Mouse (Mus musculus) CH12.LX (cell line): Measurements from ENCODE around the gene Tmem130. TPM values are rescaled to one million over a fixed set of nuclear protein-coding genes. Genes with fewer than 3 reads are reported as not detected.

Source experiments
- DNase-seq: peaks from one replicate; pipeline ENCODE4 v3.0.0-alpha.2; 2013; ENCODE audit errors: extremely low read depth
- H3K27ac ChIP-seq: 2 replicates; pipeline ENCODE4 v1.5.1; 2012; ENCODE audit warnings: low read depth, mild to moderate bottlenecking, control low read depth, moderate library complexity; ENCODE audit not compliant: insufficient read depth
- H3K27me3 ChIP-seq: replicated peaks from 2 replicates; pipeline ENCODE3; 2012; ENCODE audit warnings: inconsistent platforms
- H3K36me3 ChIP-seq, 2 experiments: replicated peaks in 1 of 2; 2 replicates each; pipeline versions ENCODE3 to v1.6.1; 2012; ENCODE audit warnings: inconsistent platforms in 1 of 2, low read length in 1 of 2, mild to moderate bottlenecking in 1 of 2, mixed read lengths in 1 of 2, moderate library complexity in 1 of 2; ENCODE audit not compliant: control insufficient read depth in 1 of 2, insufficient read depth in 1 of 2
- H3K4me1 ChIP-seq, 2 experiments: 2 replicates each; pipeline ENCODE4 v1.6.1; 2012; ENCODE audit warnings: inconsistent platforms in 1 of 2, moderate library complexity in 1 of 2; ENCODE audit not compliant: insufficient read depth in 2 of 2, control insufficient read depth in 1 of 2
- H3K4me2 ChIP-seq: 2 replicates; pipeline ENCODE4 v1.6.1; 2012; ENCODE audit warnings: low read depth, mild to moderate bottlenecking, control low read depth; ENCODE audit not compliant: poor library complexity, insufficient read depth, severe bottlenecking
- H3K4me3 ChIP-seq, 3 experiments: fragments of 150-350 bp in 1 of 3; sonication (generic) in 1 of 3; replicated peaks in 1 of 3; 2 replicates each; pipeline versions ENCODE3 to v1.5.1; 2011 to 2012; ENCODE audit warnings: low read depth in 2 of 3, low read length in 2 of 3, mild to moderate bottlenecking in 2 of 3, moderate library complexity in 2 of 3, control low read depth in 1 of 3, improper control_type of control experiment in 1 of 3, inconsistent platforms in 1 of 3, mixed read lengths in 1 of 3; ENCODE audit not compliant: poor library complexity in 1 of 3
- H3K79me2 ChIP-seq: replicated peaks from 2 replicates; pipeline ENCODE4 v1.6.1; 2012; ENCODE audit warnings: mild to moderate bottlenecking, moderate library complexity; ENCODE audit not compliant: control insufficient read depth, poor library complexity, insufficient read depth, severe bottlenecking; ENCODE audit errors: extremely low read depth
- H3K9ac ChIP-seq: 2 replicates; pipeline ENCODE4 v1.6.1; 2012; ENCODE audit warnings: low read depth, mild to moderate bottlenecking, control low read depth, moderate library complexity; ENCODE audit not compliant: insufficient read depth
- H3K9me3 ChIP-seq: replicated peaks from 2 replicates; pipeline ENCODE3; 2012; ENCODE audit warnings: low read length, inconsistent platforms, mixed read lengths
- ETS1 ChIP-seq: conservative IDR thresholded peaks from 2 replicates; pipeline ENCODE4 v1.6.1; 2012; ENCODE audit warnings: low read depth, mild to moderate bottlenecking, inconsistent platforms, low read length, improper control_type of control experiment, moderate library complexity
- GABPA ChIP-seq: IDR thresholded peaks from 2 replicates; pipeline ENCODE4 v1.6.1; 2012; ENCODE audit warnings: low read depth, low read length, improper control_type of control experiment, inconsistent platforms; ENCODE audit not compliant: insufficient replicate concordance
- JUN ChIP-seq: IDR thresholded peaks from 2 replicates; pipeline ENCODE4 v1.6.1; 2011; ENCODE audit warnings: low read depth, mild to moderate bottlenecking, low read length, improper control_type of control experiment, moderate library complexity; ENCODE audit not compliant: insufficient read depth
- JUND ChIP-seq: conservative IDR thresholded peaks from 2 replicates; pipeline ENCODE4 v1.6.1; 2011; ENCODE audit warnings: low read depth, low read length, improper control_type of control experiment
- KAT2A ChIP-seq: IDR thresholded peaks from 2 replicates; pipeline ENCODE4 v1.6.1; 2012; ENCODE audit warnings: low read length, improper control_type of control experiment, inconsistent platforms; ENCODE audit not compliant: insufficient replicate concordance
- MAFK ChIP-seq: IDR thresholded peaks from 2 replicates; pipeline ENCODE4 v1.6.1; 2011; ENCODE audit warnings: low read length, improper control_type of control experiment; ENCODE audit not compliant: insufficient replicate concordance
- MAZ ChIP-seq: IDR thresholded peaks from 2 replicates; pipeline ENCODE4 v1.6.1; 2012; ENCODE audit warnings: low read depth, mild to moderate bottlenecking, inconsistent platforms, low read length, improper control_type of control experiment, moderate library complexity
- MXI1 ChIP-seq: IDR thresholded peaks from 2 replicates; pipeline ENCODE4 v1.6.1; 2011; ENCODE audit warnings: mild to moderate bottlenecking, low read depth, low read length, improper control_type of control experiment
- NELFE ChIP-seq: IDR thresholded peaks from 2 replicates; pipeline ENCODE4 v1.6.1; 2011; ENCODE audit warnings: low read depth, low read length, improper control_type of control experiment
- PAX5 ChIP-seq: IDR thresholded peaks from 2 replicates; pipeline ENCODE4 v1.6.1; 2012; ENCODE audit warnings: low read length, inconsistent platforms, mixed read lengths
- SIN3A ChIP-seq: IDR thresholded peaks from 2 replicates; pipeline ENCODE4 v1.6.1; 2012; ENCODE audit warnings: low read length, improper control_type of control experiment, inconsistent platforms
- SMC3 ChIP-seq: IDR thresholded peaks from 2 replicates; pipeline ENCODE4 v1.6.1; 2011; ENCODE audit warnings: low read depth, low read length, improper control_type of control experiment
- TBP ChIP-seq: conservative IDR thresholded peaks from 2 replicates; pipeline ENCODE4 v1.6.1; 2011; ENCODE audit warnings: low read depth, low read length, improper control_type of control experiment
- TCF12 ChIP-seq: IDR thresholded peaks from 2 replicates; pipeline ENCODE4 v1.6.1; 2014; ENCODE audit warnings: low read depth, mild to moderate bottlenecking, inconsistent platforms, low read length, improper control_type of control experiment
- UBTF ChIP-seq: IDR thresholded peaks from 2 replicates; pipeline ENCODE4 v1.6.1; 2012; ENCODE audit warnings: low read depth, mild to moderate bottlenecking, inconsistent platforms, low read length, improper control_type of control experiment, moderate library complexity
- USF2 ChIP-seq: conservative IDR thresholded peaks from 2 replicates; pipeline ENCODE4 v1.6.1; 2011; ENCODE audit warnings: low read depth, low read length, improper control_type of control experiment
- ZC3H11A ChIP-seq: IDR thresholded peaks from 2 replicates; pipeline ENCODE4 v1.6.1; 2012; ENCODE audit warnings: low read depth, mild to moderate bottlenecking, inconsistent platforms, low read length, improper control_type of control experiment
- ZNF384 ChIP-seq: IDR thresholded peaks from 2 replicates; pipeline ENCODE4 v1.6.1; 2012; ENCODE audit warnings: low read depth, low read length, improper control_type of control experiment, inconsistent platforms
- dilution Hi-C: fragments of 300-500 bp; cut with MboI; formaldehyde crosslinking; loops from 2 replicates; pipeline ENCODE4 v1.14.3; 2020; ENCODE audit warnings: low sequenced_read_pairs; ENCODE audit not compliant: extremely low pct_unique_long_range_greater_than_20kb, extremely low pct_ligation_motif_present
- in situ Hi-C: fragments of 300-500 bp; cut with MboI; formaldehyde crosslinking; loops from 3 replicates; pipeline ENCODE4 v1.14.3; 2019; ENCODE audit warnings: low sequenced_read_pairs, low pct_ligation_motif_present, low pct_unique_long_range_greater_than_20kb, mixed read lengths
- polyA plus RNA-seq: library from polyadenylated mRNA; unstranded; fragments of >175 nt; gene quantifications from 2 replicates; pipeline ENCODE4 v1.2.1, GENCODE M21; 2012; ENCODE audit warnings: low read depth; ENCODE audit not compliant: insufficient read length
- total RNA-seq, 2 experiments: library from RNA; depleted of rRNA; stranded (reverse); fragments of 300-350 nt in 1 of 2; fragments of >200 nt in 1 of 2; gene quantifications; 2 replicates each; pipeline ENCODE4 v1.2.3; 2012 to 2014

Gene Tmem130
- total and polyA plus RNA-seq, 3 experiments: not detected

DNA sequence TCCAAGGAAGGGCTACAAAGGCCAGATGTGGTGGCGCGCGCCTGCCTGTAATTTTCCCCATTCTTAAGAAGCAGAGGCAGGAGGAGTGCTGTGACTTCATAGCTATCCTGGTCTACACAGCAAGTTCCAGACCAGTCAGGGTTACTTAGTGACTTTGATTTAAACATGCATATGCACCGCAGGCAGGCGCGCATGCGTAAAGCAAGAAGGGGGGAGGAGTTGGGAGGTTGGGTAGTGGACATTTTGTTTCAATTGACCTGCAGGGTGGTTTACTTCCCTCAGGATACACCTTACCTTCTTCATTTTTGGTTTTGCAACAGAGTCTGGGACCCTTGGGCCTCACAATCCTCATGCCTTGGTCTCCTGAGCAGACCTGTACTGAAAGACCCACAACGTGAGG lies 32.4 kb downstream of the Tmem130 start:
- dilution Hi-C loops: no loop called here
- no peaks in the 10 kb centered on the region for H3K9me3 ChIP-seq
- H3K27ac ChIP-seq: no peak overlapping the region
- no peak overlapping the region for H3K4me2 ChIP-seq
- no peak overlapping the region for H3K9ac ChIP-seq
- H3K79me2 ChIP-seq: no peaks in the 10 kb centered on the region
- no peaks in the 10 kb centered on the region for H3K36me3 ChIP-seq
- H3K4me1 ChIP-seq: no peaks in the 10 kb centered on the region
- peaks cover 25% of the 10 kb centered on the region for H3K27me3 ChIP-seq
- in situ Hi-C loops: loop anchor here (25.0 kb wide), 2 partner anchors 517 to 692 kb away; partner anchors contain the start of genes Ocm and Tecpr1
- TF ChIP-seq UBTF (no peak), USF2 (no peak), TCF12 (no peak), ETS1 (no peak), GABPA (no peak), MAZ (no peak), JUN (no peak)
- H3K4me3 ChIP-seq: no peak overlapping the region
- no peak for DNase-seq

DNA sequence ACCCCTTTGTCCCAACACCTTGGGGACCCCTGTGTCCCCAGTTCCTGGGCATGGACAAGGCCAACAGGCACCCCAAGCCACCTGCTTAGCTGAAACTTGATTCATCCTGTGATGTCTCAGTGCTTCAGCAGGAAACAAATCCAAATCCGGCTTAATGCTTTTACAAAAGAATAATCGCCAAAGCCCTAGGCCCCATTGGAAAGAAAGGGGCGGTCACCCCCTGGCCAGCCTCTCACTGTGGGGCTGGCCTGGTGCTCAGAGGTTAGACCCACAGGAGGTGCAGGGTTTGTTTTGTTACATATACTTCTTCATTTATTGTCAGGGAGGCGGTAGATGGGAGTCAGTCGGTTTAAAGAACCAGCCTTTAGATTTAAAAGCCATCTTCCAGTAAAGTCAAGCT lies 33.4 kb downstream of the Tmem130 start:
- in situ Hi-C loops: loop anchor here (25.0 kb wide), 2 partner anchors 516 to 691 kb away; partner anchors contain the start of genes Ocm and Tecpr1
- no peak for TF ChIP-seq JUND
- no peak for TF ChIP-seq UBTF
- no peak for TF ChIP-seq SMC3
- TF ChIP-seq MXI1: no peak
- no peak for TF ChIP-seq KAT2A
- no peak for TF ChIP-seq MAFK
- no peak for TF ChIP-seq PAX5
- TF ChIP-seq SIN3A: no peak
- no peak for TF ChIP-seq ZC3H11A
- TF ChIP-seq NELFE: no peak
- TF ChIP-seq ZNF384: no peak
- no peak for TF ChIP-seq TBP
- no peaks in the 10 kb centered on the region for H3K79me2 ChIP-seq

More for the DNA sequence above, 33.4 kb downstream of the Tmem130 start:
- Histone ChIP-seq H3K9ac (no peak overlapping the region), H3K4me2 (no peak overlapping the region), H3K9me3 (no peaks in the 10 kb centered on the region), H3K36me3 (no peaks in the 10 kb centered on the region), H3K27ac (no peak overlapping the region), H3K4me3 (no peak overlapping the region), H3K4me1 (no peaks in the 10 kb centered on the region), H3K27me3 (peaks cover 19% of the 10 kb centered on the region)
- DNase-seq: no peak
- dilution Hi-C loops: no loop called here
